Mouse (Mus musculus) T-helper 17 cell (primary cell): Measurements from ENCODE around the gene D5Ertd579e.

Experiments used
- in situ Hi-C, 2 experiments: fragments of 300-600 bp; cut with MboI, MseI; formaldehyde crosslinking; loops; 1 replicate in 1 of 2; 2 replicates in 1 of 2; pipeline ENCODE4 v1.15.1; 2025; ENCODE audit warnings: high pct_unique_total_duplicates in 2 of 2

The D5Ertd579e gene

GRCm38 (mm10) chr5:36620409-36621057, 75.3 kb downstream of the D5Ertd579e start:
- in situ Hi-C loops, result loop anchor here in 1 of 2 experiments (10.0 kb wide), 1 partner anchor 486 kb away; no protein-coding TSS in a partner anchor

- in situ Hi-C loops, result no loop called here
Measured at GRCm38 (mm10) chr5:36618890-36619289, 76.9 kb downstream of the D5Ertd579e start.

- in situ Hi-C loops, result no loop called here
Measured at GRCm38 (mm10) chr5:36618356-36618755, 77.5 kb downstream of the D5Ertd579e start.

- in situ Hi-C loops, result no loop called here
Measured at GRCm38 (mm10) chr5:36614124-36614523, 81.7 kb downstream of the D5Ertd579e start.

- in situ Hi-C loops, result no loop called here
Measured at GRCm38 (mm10) chr5:36608939-36609499, 86.8 kb downstream of the D5Ertd579e start.

- in situ Hi-C loops, result loop anchor here (5.0 kb wide), 3 partner anchors 79 to 139 kb away; no protein-coding TSS in a partner anchor
Measured at GRCm38 (mm10) chr5:36603031-36603430, 92.8 kb downstream of the D5Ertd579e start.

- in situ Hi-C loops, result loop anchor here (5.0 kb wide), 3 partner anchors 80 to 140 kb away; no protein-coding TSS in a partner anchor
Measured at GRCm38 (mm10) chr5:36602028-36602427, 93.8 kb downstream of the D5Ertd579e start.

GRCm38 (mm10) chr5:36601492-36601891, 94.3 kb downstream of the D5Ertd579e start:
- in situ Hi-C loops, result loop anchor here (5.0 kb wide), 3 partner anchors 81 to 141 kb away; no protein-coding TSS in a partner anchor

- in situ Hi-C loops, result no loop called here
Measured at GRCm38 (mm10) chr5:36598883-36599282, 96.9 kb downstream of the D5Ertd579e start.

GRCm38 (mm10) chr5:36597653-36598052, 98.2 kb downstream of the D5Ertd579e start:
- in situ Hi-C loops, result no loop called here

GRCm38 (mm10) chr5:36596225-36596624, 99.6 kb downstream of the D5Ertd579e start:
- in situ Hi-C loops, result no loop called here

- in situ Hi-C loops, result no loop called here
Measured at GRCm38 (mm10) chr5:36595115-36595514, 100.7 kb downstream of the D5Ertd579e start.

GRCm38 (mm10) chr5:36594344-36594743, 101.5 kb downstream of the D5Ertd579e start:
- in situ Hi-C loops, result no loop called here

- in situ Hi-C loops, result no loop called here
Measured at GRCm38 (mm10) chr5:36593176-36593575, 102.6 kb downstream of the D5Ertd579e start, which contains the start of gene Tbc1d14. TSS of gene Tbc1d14 (minus strand) at chr5:36593276.

- in situ Hi-C loops, result no loop called here
Measured at GRCm38 (mm10) chr5:36590499-36590920, 105.3 kb downstream of the D5Ertd579e start.

GRCm38 (mm10) chr5:36584299-36584698, 111.5 kb downstream of the D5Ertd579e start:
- in situ Hi-C loops, result loop anchor here (5.0 kb wide), 3 partner anchors 57 to 122 kb away; partner anchors contain the start of genes Ccdc96 (in 1 of the 2), Grpel1 (in 1 of the 2) and Tada2b (in 1 of the 2)

- in situ Hi-C loops, result loop anchor here (5.0 kb wide), 3 partner anchors 55 to 120 kb away; partner anchors contain the start of genes Ccdc96 (in 1 of the 2), Grpel1 (in 1 of the 2) and Tada2b (in 1 of the 2)
Measured at GRCm38 (mm10) chr5:36581924-36582642, 113.7 kb downstream of the D5Ertd579e start.

- in situ Hi-C loops, result loop anchor here (5.0 kb wide), 3 partner anchors 54 to 119 kb away; partner anchors contain the start of genes Ccdc96 (in 1 of the 2), Grpel1 (in 1 of the 2) and Tada2b (in 1 of the 2)
Measured at GRCm38 (mm10) chr5:36581259-36581923, 114.4 kb downstream of the D5Ertd579e start.

GRCm38 (mm10) chr5:36579967-36580366, 115.9 kb downstream of the D5Ertd579e start:
- in situ Hi-C loops, result loop anchor here (5.0 kb wide), 3 partner anchors 53 to 118 kb away; partner anchors contain the start of genes Ccdc96 (in 1 of the 2), Grpel1 (in 1 of the 2) and Tada2b (in 1 of the 2)

- in situ Hi-C loops, result no loop called here
Measured at GRCm38 (mm10) chr5:36578982-36579381, 116.8 kb downstream of the D5Ertd579e start.

- in situ Hi-C loops, result no loop called here
Measured at GRCm38 (mm10) chr5:36576457-36576856, 119.4 kb downstream of the D5Ertd579e start.
